Mouse (Mus musculus): ENCODE measurements around the gene Panx2. TPM values are rescaled to one million over a fixed set of nuclear protein-coding genes. Genes with fewer than 3 reads are reported as not detected.
A peak's percentile ranks its signal among the peaks of the same experiment; 100 is the strongest.

Gene Panx2
- total and polyA plus RNA-seq, 3 experiments: not detected

- Histone ChIP-seq H3K79me2 (ENCODE audit: control insufficient read depth, insufficient read depth, low read length, poor library complexity) (no peaks in the 10 kb centered on the region), H3K27ac (ENCODE audit: control insufficient read depth, low read depth, low read length) (no peak overlapping the region), H3K9ac (ENCODE audit: control insufficient read depth, low read depth, low read length, poor library complexity, severe bottlenecking) (no peak overlapping the region), H3K4me1 (ENCODE audit: control insufficient read depth in 1 of 2, insufficient read depth in 2 of 2, low read length in 2 of 2) (no peaks in the 10 kb centered on the region), H3K27me3 (ENCODE audit: control insufficient read depth in 1 of 2, insufficient read depth in 2 of 2, low read length in 2 of 2) (peaks cover 0 to 4% of the 10 kb centered on the region in 2 experiments; a peak in 1 of 4 replicates), H3K4me3 (ENCODE audit: control insufficient read depth in 1 of 2, insufficient read depth in 1 of 2, low read depth in 2 of 2, low read length in 2 of 2) (no peak overlapping the region), H3K9me3 (replicated peaks; ENCODE audit: insufficient read depth, low read length) (no peaks in the 10 kb centered on the region), H3K36me3 (ENCODE audit: control insufficient read depth in 1 of 2, insufficient read depth in 2 of 2, low read length in 2 of 2) (no peaks in the 10 kb centered on the region)
- TF ChIP-seq JUND (IDR thresholded peaks at IDR 0.05; ENCODE audit: low read depth, low read length) (no peak), MEF2A (IDR thresholded peaks at IDR 0.05; ENCODE audit: extremely low read depth, insufficient replicate concordance, low read depth, low read length, poor library complexity, severe bottlenecking) (no peak), CTCF (IDR thresholded peaks at IDR 0.05 in 2 of 3, conservative IDR thresholded peaks at IDR 0.05 in 1 of 3; ENCODE audit: control insufficient read depth in 1 of 3, insufficient read depth in 1 of 3, low read depth in 2 of 3, low read length in 3 of 3, poor library complexity in 1 of 3, severe bottlenecking in 1 of 3) (peak in 2 of 3 experiments; percentile 28 to 35; a peak in 5 of 6 replicates), ZKSCAN1 (IDR thresholded peaks at IDR 0.05; ENCODE audit: low read depth, low read length) (no peak), TCF12 (IDR thresholded peaks at IDR 0.05; ENCODE audit: low read depth, low read length) (no peak), BHLHE40 (IDR thresholded peaks at IDR 0.05; ENCODE audit: borderline replicate concordance, low read depth, low read length) (no peak), NELFE (IDR thresholded peaks at IDR 0.05; ENCODE audit: low read depth, low read length) (no peak), ETS1 (IDR thresholded peaks at IDR 0.05; ENCODE audit: low read depth, low read length) (no peak), ZNF384 (IDR thresholded peaks at IDR 0.05; ENCODE audit: low read depth, low read length) (no peak), MYB (IDR thresholded peaks at IDR 0.05; ENCODE audit: low read depth, low read length) (no peak), CHD1 (IDR thresholded peaks at IDR 0.05; ENCODE audit: low read depth, low read length) (no peak), SIN3A (IDR thresholded peaks at IDR 0.05; ENCODE audit: low read length) (no peak), MXI1 (IDR thresholded peaks at IDR 0.05; ENCODE audit: low read depth, low read length) (no peak), GABPA (IDR thresholded peaks at IDR 0.05; ENCODE audit: low read depth, low read length) (no peak), RCOR1 (IDR thresholded peaks at IDR 0.05; ENCODE audit: low read depth, low read length) (no peak), SMC3 (IDR thresholded peaks at IDR 0.05; ENCODE audit: low read depth, low read length) (0 out of 2 replicates have a peak, but pooled peaks have one; percentile 9), POLR2AphosphoS5 (IDR thresholded peaks at IDR 0.05; ENCODE audit: borderline replicate concordance, low read depth, low read length) (no peak), MAFK (IDR thresholded peaks at IDR 0.05; ENCODE audit: borderline replicate concordance, low read depth, low read length) (no peak), HCFC1 (IDR thresholded peaks at IDR 0.05; ENCODE audit: low read depth, low read length) (no peak), MAX (IDR thresholded peaks at IDR 0.05; ENCODE audit: low read length) (no peak), USF2 (IDR thresholded peaks at IDR 0.05; ENCODE audit: borderline replicate concordance in 1 of 2, insufficient read depth in 1 of 2, low read depth in 1 of 2, low read length in 2 of 2) (no peak), ELF1 (IDR thresholded peaks at IDR 0.05; ENCODE audit: low read depth, low read length) (no peak), RAD21 (IDR thresholded peaks at IDR 0.05; ENCODE audit: low read depth, low read length) (peak; percentile 28), ZMIZ1 (IDR thresholded peaks at IDR 0.05; ENCODE audit: low read depth, low read length) (no peak), TBP (IDR thresholded peaks at IDR 0.05; ENCODE audit: low read depth, low read length) (no peak)
- DNase-seq (ENCODE audit: low read depth, low spot score): peak; percentile 27
These were observed 15.2 kb upstream of the Panx2 start for GRCm38 (mm10) chr15:89044381-89044780.

All from MEL (cell line).